Mouse (Mus musculus): Measurements from ENCODE around the gene Ciart. TPM values are rescaled to one million over a fixed set of nuclear protein-coding genes. Genes with fewer than 3 reads are reported as not detected.
"Not testable (repeated sequence)": the region's sequence is repeated elsewhere in the genome, so short reads cannot be mapped to it uniquely, and the experiment has no call there.

Ciart gene
- polyA plus RNA-seq, 1 experiment from 2014 or later = 1.00 TPM

GRCm38 (mm10) chr3:95928261-95928657, 46.2 kb upstream of the Ciart start:
- H3K4me3 ChIP-seq (ENCODE audit: low read depth, low read length) = peak overlapping the region; percentile 88
- 36% methylated on average over 6 of the region's 6 CpGs for WGBS (ENCODE audit: insufficient replicate concordance)
- H3K36me3 ChIP-seq (replicated peaks; ENCODE audit: insufficient read depth, low read length) = peaks cover 1% of the 10 kb centered on the region; the same call in 1 of the 2 replicates
- H3K9me3 ChIP-seq (ENCODE audit: low read length) = no peaks in the 10 kb centered on the region
- TF ChIP-seq CTCF (IDR thresholded peaks at IDR 0.05; ENCODE audit: low read depth) = no peak
- TF ChIP-seq EP300 (IDR thresholded peaks at IDR 0.05; ENCODE audit: low read depth) = no peak
- ATAC-seq (no peak), DNase-seq (no peak)
- peaks cover 17% of the 10 kb centered on the region for H3K4me1 ChIP-seq (ENCODE audit: insufficient read depth)
- H3K9ac ChIP-seq (replicated peaks) = peak overlapping the region; percentile 61
- H3K4me2 ChIP-seq (ENCODE audit: low read depth, low read length) = peak overlapping the region; percentile 81
- peak overlapping the region; percentile 82 for H3K27ac ChIP-seq (ENCODE audit: low read depth)
- no peaks in the 10 kb centered on the region for H3K27me3 ChIP-seq (ENCODE audit: insufficient read depth, low read length)

- H3K4me2 ChIP-seq (ENCODE audit: low read depth, low read length) = no peak overlapping the region
- H3K4me1 ChIP-seq (ENCODE audit: insufficient read depth) = peaks cover 3% of the 10 kb centered on the region; the same call in 1 of the 2 replicates
- no peaks in the 10 kb centered on the region for H3K27me3 ChIP-seq (ENCODE audit: insufficient read depth, low read length)
- H3K27ac ChIP-seq (ENCODE audit: low read depth) = no peak overlapping the region
- TF ChIP-seq CTCF (IDR thresholded peaks at IDR 0.05; ENCODE audit: low read depth) (no peak), EP300 (IDR thresholded peaks at IDR 0.05; ENCODE audit: low read depth) (no peak)
- no peak for ATAC-seq
- H3K9ac ChIP-seq (replicated peaks) = no peak overlapping the region
- no peak overlapping the region for H3K4me3 ChIP-seq (ENCODE audit: low read depth, low read length)
- WGBS (ENCODE audit: insufficient replicate concordance) = 67% methylated on average over 5 of the region's 5 CpGs
- H3K36me3 ChIP-seq (replicated peaks; ENCODE audit: insufficient read depth, low read length) = no peaks in the 10 kb centered on the region
- DNase-seq = no peak
- no peaks in the 10 kb centered on the region for H3K9me3 ChIP-seq (ENCODE audit: low read length)
These were observed 43.0 kb upstream of the Ciart start for GRCm38 (mm10) chr3:95925087-95925486.

GRCm38 (mm10) chr3:95924185-95924584, 42.1 kb upstream of the Ciart start:
- H3K4me3 ChIP-seq (ENCODE audit: low read depth, low read length) = no peak overlapping the region
- no peaks in the 10 kb centered on the region for H3K27me3 ChIP-seq (ENCODE audit: insufficient read depth, low read length)
- H3K9ac ChIP-seq (replicated peaks) = no peak overlapping the region
- DNase-seq = no peak
- H3K9me3 ChIP-seq (ENCODE audit: low read length) = no peaks in the 10 kb centered on the region
- H3K4me2 ChIP-seq (ENCODE audit: low read depth, low read length) = no peak overlapping the region
- no peak overlapping the region for H3K27ac ChIP-seq (ENCODE audit: low read depth)
- H3K36me3 ChIP-seq (replicated peaks; ENCODE audit: insufficient read depth, low read length) = no peaks in the 10 kb centered on the region
- WGBS (ENCODE audit: insufficient replicate concordance) = 40% methylated on average over 4 of the region's 4 CpGs
- ATAC-seq = no peak
- peaks cover 3% of the 10 kb centered on the region; the same call in 1 of the 2 replicates for H3K4me1 ChIP-seq (ENCODE audit: insufficient read depth)
- TF ChIP-seq EP300 (IDR thresholded peaks at IDR 0.05; ENCODE audit: low read depth) = no peak
- no peak for TF ChIP-seq CTCF (IDR thresholded peaks at IDR 0.05; ENCODE audit: low read depth)

- not testable (repeated sequence) for H3K4me1 ChIP-seq (ENCODE audit: insufficient read depth); H3K27me3 ChIP-seq (ENCODE audit: insufficient read depth, low read length); ATAC-seq; H3K9ac ChIP-seq (replicated peaks); H3K4me2 ChIP-seq (ENCODE audit: low read depth, low read length); H3K36me3 ChIP-seq (replicated peaks; ENCODE audit: insufficient read depth, low read length); H3K27ac ChIP-seq (ENCODE audit: low read depth); H3K9me3 ChIP-seq (ENCODE audit: low read length); H3K4me3 ChIP-seq (ENCODE audit: low read depth, low read length); DNase-seq
- 62% methylated on average over 7 of the region's 7 CpGs for WGBS (ENCODE audit: insufficient replicate concordance)
These were observed 41.4 kb upstream of the Ciart start for GRCm38 (mm10) chr3:95923429-95923828.

GRCm38 (mm10) chr3:95920532-95920931, 38.5 kb upstream of the Ciart start:
- ATAC-seq; H3K9ac ChIP-seq (replicated peaks); H3K4me1 ChIP-seq (ENCODE audit: insufficient read depth); H3K9me3 ChIP-seq (ENCODE audit: low read length); H3K4me2 ChIP-seq (ENCODE audit: low read depth, low read length); H3K27me3 ChIP-seq (ENCODE audit: insufficient read depth, low read length); H3K36me3 ChIP-seq (replicated peaks; ENCODE audit: insufficient read depth, low read length); H3K27ac ChIP-seq (ENCODE audit: low read depth); H3K4me3 ChIP-seq (ENCODE audit: low read depth, low read length); DNase-seq: not testable (repeated sequence)
- 62% methylated on average over 2 of the region's 2 CpGs for WGBS (ENCODE audit: insufficient replicate concordance)

- Histone ChIP-seq H3K27me3 (ENCODE audit: insufficient read depth, low read length) (no peaks in the 10 kb centered on the region), H3K9ac (replicated peaks) (no peak overlapping the region), H3K27ac (ENCODE audit: low read depth) (peak overlapping the region; percentile 66), H3K9me3 (ENCODE audit: low read length) (no peaks in the 10 kb centered on the region), H3K4me1 (ENCODE audit: insufficient read depth) (no peaks in the 10 kb centered on the region), H3K4me2 (ENCODE audit: low read depth, low read length) (peak overlapping the region; percentile 35; the same call in 1 of the 2 replicates), H3K36me3 (replicated peaks; ENCODE audit: insufficient read depth, low read length) (no peaks in the 10 kb centered on the region), H3K4me3 (ENCODE audit: low read depth, low read length) (no peak overlapping the region)
- 54% methylated on average over 7 of the region's 7 CpGs for WGBS (ENCODE audit: insufficient replicate concordance)
- no peak for ATAC-seq
- TF ChIP-seq CTCF (IDR thresholded peaks at IDR 0.05; ENCODE audit: low read depth) = no peak
- TF ChIP-seq EP300 (IDR thresholded peaks at IDR 0.05; ENCODE audit: low read depth) = no peak
- no peak for DNase-seq
These were observed 34.7 kb upstream of the Ciart start for GRCm38 (mm10) chr3:95916760-95917159.

- 47% methylated on average over 4 of the region's 4 CpGs for WGBS (ENCODE audit: insufficient replicate concordance)
- Histone ChIP-seq H3K9me3 (ENCODE audit: low read length) (no peaks in the 10 kb centered on the region), H3K4me3 (ENCODE audit: low read depth, low read length) (no peak overlapping the region), H3K4me2 (ENCODE audit: low read depth, low read length) (no peak overlapping the region), H3K36me3 (replicated peaks; ENCODE audit: insufficient read depth, low read length) (no peaks in the 10 kb centered on the region), H3K27me3 (ENCODE audit: insufficient read depth, low read length) (no peaks in the 10 kb centered on the region), H3K27ac (ENCODE audit: low read depth) (no peak overlapping the region), H3K9ac (replicated peaks) (no peak overlapping the region), H3K4me1 (ENCODE audit: insufficient read depth) (no peaks in the 10 kb centered on the region)
- no peak for TF ChIP-seq CTCF (IDR thresholded peaks at IDR 0.05; ENCODE audit: low read depth)
- TF ChIP-seq EP300 (IDR thresholded peaks at IDR 0.05; ENCODE audit: low read depth) = no peak
- ATAC-seq = no peak
- DNase-seq = no peak
These were observed 32.7 kb upstream of the Ciart start for GRCm38 (mm10) chr3:95914706-95915105.
